Mouse (Mus musculus) MEL (cell line): ENCODE measurements around the gene Efemp1.

Experiments used
- BHLHE40 ChIP-seq: IDR thresholded peaks from 2 replicates; pipeline ENCODE4 v1.6.1; 2012; ENCODE audit warnings: low read depth, mild to moderate bottlenecking, inconsistent platforms, low read length, improper control_type of control experiment, borderline replicate concordance
- CTCF ChIP-seq, 3 experiments: IDR thresholded peaks in 2 of 3; conservative IDR thresholded peaks in 1 of 3; 2 replicates each; pipeline ENCODE4 v1.5.1; 2011 to 2012; ENCODE audit warnings: low read length in 3 of 3, low read depth in 2 of 3, mild to moderate bottlenecking in 2 of 3, improper control_type of control experiment in 1 of 3, inconsistent platforms in 1 of 3, mixed read lengths in 1 of 3, moderate library complexity in 1 of 3; ENCODE audit not compliant: control insufficient read depth in 1 of 3, insufficient read depth in 1 of 3, poor library complexity in 1 of 3, severe bottlenecking in 1 of 3
- EP300 ChIP-seq, 2 experiments: IDR thresholded peaks; 2 replicates each; pipeline ENCODE4 v1.6.1; 2011; ENCODE audit warnings: improper control_type of control experiment in 2 of 2, low read length in 2 of 2, low read depth in 1 of 2, mild to moderate bottlenecking in 1 of 2
- MXI1 ChIP-seq: IDR thresholded peaks from 2 replicates; pipeline ENCODE4 v1.6.1; 2011; ENCODE audit warnings: mild to moderate bottlenecking, low read depth, low read length, improper control_type of control experiment
- POLR2A ChIP-seq, 2 experiments: IDR thresholded peaks; 2 replicates each; pipeline ENCODE4 v1.6.1; 2011 to 2012; ENCODE audit warnings: low read length in 2 of 2, mild to moderate bottlenecking in 2 of 2, control low read depth in 1 of 2, improper control_type of control experiment in 1 of 2, low read depth in 1 of 2, moderate library complexity in 1 of 2; ENCODE audit not compliant: control insufficient read depth in 1 of 2, insufficient read depth in 1 of 2, poor library complexity in 1 of 2
- ZMIZ1 ChIP-seq: IDR thresholded peaks from 2 replicates; pipeline ENCODE4 v1.6.1; 2012; ENCODE audit warnings: low read depth, mild to moderate bottlenecking, inconsistent platforms, low read length, improper control_type of control experiment, moderate library complexity

DNA sequence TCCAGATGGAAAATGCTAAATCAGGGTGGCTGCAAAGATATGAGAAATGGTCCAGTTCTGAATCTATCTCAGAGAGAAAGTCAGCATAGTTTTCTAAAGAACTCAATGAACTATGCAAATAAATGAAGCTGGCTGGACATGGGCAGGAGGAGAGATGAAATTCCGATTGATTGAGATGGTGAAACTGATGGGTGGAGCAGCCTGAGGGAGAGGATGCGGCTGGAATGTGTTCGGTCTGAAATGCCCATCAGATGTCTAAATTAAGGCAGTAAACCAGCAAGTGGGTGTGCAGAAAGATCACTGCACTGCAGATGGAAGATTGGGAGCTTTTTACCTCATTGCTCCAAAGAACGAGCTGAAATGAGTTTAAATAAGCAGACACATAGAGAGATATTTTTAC is 1.4 kb upstream of the Efemp1 start:
- TF ChIP-seq CTCF (IDR thresholded peaks at IDR 0.05 in 2 of 3, conservative IDR thresholded peaks at IDR 0.05 in 1 of 3; ENCODE audit: control insufficient read depth in 1 of 3, insufficient read depth in 1 of 3, low read depth in 2 of 3, low read length in 3 of 3, poor library complexity in 1 of 3, severe bottlenecking in 1 of 3) (no peak), EP300 (IDR thresholded peaks at IDR 0.05; ENCODE audit: low read depth in 1 of 2, low read length in 2 of 2) (no peak), MXI1 (no peak), BHLHE40 (no peak), POLR2A (IDR thresholded peaks at IDR 0.05; ENCODE audit: control insufficient read depth in 1 of 2, insufficient read depth in 1 of 2, low read depth in 1 of 2, low read length in 2 of 2, poor library complexity in 1 of 2) (no peak), ZMIZ1 (no peak)
